Mouse (Mus musculus): ENCODE results near the gene Sdccag8.

- no peak for TF ChIP-seq CTCF (IDR thresholded peaks at IDR 0.05; ENCODE audit: low read depth, low read length)
- no peak for TF ChIP-seq POLR2A (IDR thresholded peaks at IDR 0.05; ENCODE audit: extremely low read depth, insufficient read depth, low read length)
Measured at GRCm38 (mm10) chr1:176932320-176932950, 118.0 kb downstream of the Sdccag8 start.

All from liver, adult 2 months (tissue).